ENCODE assay signal across 8 mouse cellular contexts in the genomic region with DNA sequence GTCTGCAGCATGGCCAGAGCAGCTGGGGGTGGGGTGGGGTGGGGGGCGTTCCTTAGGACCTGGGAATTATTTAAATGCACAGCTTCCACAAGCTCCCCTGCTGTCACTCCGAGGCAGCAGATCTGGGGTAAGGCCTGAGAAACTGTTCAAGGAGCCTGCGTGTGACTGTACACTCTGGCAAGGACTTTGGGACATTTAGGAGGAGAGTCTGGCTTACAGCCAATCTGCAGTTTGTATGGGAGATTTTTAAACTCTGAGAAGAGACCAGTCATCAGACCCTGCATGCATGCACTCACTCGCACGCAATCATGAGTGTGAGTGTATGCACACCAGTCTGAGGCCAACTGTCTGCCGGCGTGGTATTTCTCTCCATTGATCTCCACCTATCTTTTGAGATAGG. TPM values are rescaled to one million over a fixed set of nuclear protein-coding genes. Genes with fewer than 3 reads are reported as not detected.
DNase-seq lines count a peak whose midpoint lies in the region; ATAC-seq lines count a peak whose summit lies in the region.

No protein-coding gene starts in this region.

- H3K36me3 ChIP-seq in lung, embryonic 15.5 days: no peaks in the 10 kb centered on the region
- 0 out of 2 replicates have a peak, but pooled peaks cover 3% of the 10 kb centered on the region for H3K36me3 ChIP-seq in kidney, embryonic 15.5 days
- H3K36me3 ChIP-seq in neural tube, embryonic 14.5 days (ENCODE audit: control insufficient read depth, insufficient read depth, low read length): no peaks in the 10 kb centered on the region

- H3K4me1 ChIP-seq in lung, embryonic 15.5 days: peaks cover 53% of the 10 kb centered on the region
- H3K4me1 ChIP-seq in kidney, embryonic 15.5 days: peaks cover 64% of the 10 kb centered on the region
- H3K4me1 ChIP-seq in neural tube, embryonic 14.5 days (ENCODE audit: control insufficient read depth, insufficient read depth, low read length): peaks cover 18% of the 10 kb centered on the region; the same call in 1 of the 2 replicates

- no peaks in the 10 kb centered on the region for H3K27me3 ChIP-seq in lung, embryonic 15.5 days
- no peaks in the 10 kb centered on the region for H3K27me3 ChIP-seq in kidney, embryonic 15.5 days
- H3K27me3 ChIP-seq in neural tube, embryonic 14.5 days (ENCODE audit: control insufficient read depth, insufficient read depth, low read length): no peaks in the 10 kb centered on the region

- ATAC-seq in lung, embryonic 15.5 days (ENCODE audit: borderline replicate concordance, extremely low read depth, low FRiP score, low TSS enrichment): peak; percentile 78
- 0 out of 2 replicates have a peak, but pooled peaks have one; percentile 38 for ATAC-seq in kidney, embryonic 15.5 days (replicated peaks; ENCODE audit: low FRiP score)
- peak; percentile 21; the same call in 1 of the 2 replicates for ATAC-seq in neural tube, embryonic 14.5 days (ENCODE audit: low read depth)
- no peak for ATAC-seq in granulocyte monocyte progenitor cell, adult 5-6 weeks (replicated peaks; ENCODE audit: poor library complexity, severe bottlenecking)

- H3K4me2 ChIP-seq in lung, embryonic 15.5 days: peak overlapping the region; percentile 37; the same call in 1 of the 2 replicates
- no peak overlapping the region for H3K4me2 ChIP-seq in kidney, embryonic 15.5 days
- no peak overlapping the region for H3K4me2 ChIP-seq in neural tube, embryonic 14.5 days (ENCODE audit: low read depth, low read length)

- H3K9me3 ChIP-seq in lung, embryonic 15.5 days: no peaks in the 10 kb centered on the region
- H3K9me3 ChIP-seq in kidney, embryonic 15.5 days (replicated peaks): no peaks in the 10 kb centered on the region
- no peaks in the 10 kb centered on the region for H3K9me3 ChIP-seq in neural tube, embryonic 14.5 days (ENCODE audit: control insufficient read depth, low read length)

- no peak overlapping the region for H3K9ac ChIP-seq in lung, embryonic 15.5 days
- H3K9ac ChIP-seq in kidney, embryonic 15.5 days: peak overlapping the region; percentile 5; the same call in 1 of the 2 replicates
- H3K9ac ChIP-seq in neural tube, embryonic 14.5 days (replicated peaks; ENCODE audit: low read depth, low read length): no peak overlapping the region

- WGBS in lung, embryonic 15.5 days: 34% methylated on average over 7 of the region's 7 CpGs
- 72% methylated on average over 7 of the region's 7 CpGs for WGBS in kidney, embryonic 15.5 days
- 60% methylated on average over 7 of the region's 7 CpGs for WGBS in neural tube, embryonic 14.5 days

- peak; percentile 77 for DNase-seq in adrenal gland, adult 2 months
- DNase-seq in adrenal gland, adult 18-20 months (ENCODE audit: low spot score in 2 of 2): no peak
- no peak for DNase-seq in lung, postnatal 14 days
- DNase-seq in urinary bladder, adult 18-20 months (ENCODE audit: low spot score in 2 of 2): no peak

- H3K27ac ChIP-seq in lung, embryonic 15.5 days: peak overlapping the region; percentile 90
- H3K27ac ChIP-seq in kidney, embryonic 15.5 days: peak overlapping the region; percentile 71
- peak overlapping the region; percentile 40; the same call in 1 of the 2 replicates for H3K27ac ChIP-seq in neural tube, embryonic 14.5 days (ENCODE audit: low read depth, low read length)

- H3K4me3 ChIP-seq in lung, embryonic 15.5 days: no peak overlapping the region
- H3K4me3 ChIP-seq in kidney, embryonic 15.5 days (replicated peaks): no peak overlapping the region
- H3K4me3 ChIP-seq in neural tube, embryonic 14.5 days (ENCODE audit: low read depth, low read length): no peak overlapping the region

RNA-seq across cellular contexts. Expression of gene Lrrc8d, which starts 17.5 kb away (rescaled TPM):
- 100 to 1,000 TPM; 105 to 127 TPM for total RNA-seq in adrenal gland, adult 2 months (2021)
- 20.4 and 31.8 TPM in 2 replicates for polyA plus RNA-seq in adrenal gland, adult 2 months (2012; rRNA removed)
- 100 to 1,000 TPM in 1 of 2 experiments, 10 to 100 TPM in 1; 81.3 to 105 TPM for total RNA-seq in adrenal gland, adult 18-20 months (2021)
- polyA plus RNA-seq in lung, embryonic 15.5 days (2015; fragmentation: Nextera tagmentation; extraction: Ambion mirVana): 21.0 and 21.2 TPM in 2 replicates
- polyA plus RNA-seq in kidney, embryonic 15.5 days (2015; fragmentation: Nextera tagmentation; extraction: Ambion mirVana): 30.0 and 32.2 TPM in 2 replicates
- polyA plus RNA-seq in neural tube, embryonic 14.5 days (2014; fragmentation: Nextera tagmentation; extraction: Ambion mirVana): 35.7 and 44.3 TPM in 2 replicates
- total RNA-seq in granulocyte monocyte progenitor cell, adult 5-6 weeks (2014; fragmentation: Nextera tagmentation): 44.6 and 45.0 TPM in 2 replicates
- 15.5 and 15.7 TPM in 2 replicates for total RNA-seq in granulocyte monocyte progenitor cell, adult 5-6 weeks (2017)

Comparison
In these comparisons a context has a peak if more than half of its experiments do, and no peak if none do; other contexts are left out.
1. H3K27ac ChIP-seq: peak in every context shown above with its lines; median percentile 90 in lung, embryonic 15.5 days; 71 in kidney, embryonic 15.5 days; 40 in neural tube, embryonic 14.5 days.